Mouse (Mus musculus) stomach, adult 2 months (tissue): ENCODE results near the gene Ugt2b5. TPM values are rescaled to one million over a fixed set of nuclear protein-coding genes. Genes with fewer than 3 reads are reported as not detected.

Experiments
- polyA plus RNA-seq: library from polyadenylated mRNA; depleted of rRNA; stranded (reverse); fragments of >200 nt; gene quantifications from 2 replicates; pipeline ENCODE4 v1.2.3, GENCODE M21; 2012; rRNA removed

The Ugt2b5 gene
- polyA plus RNA-seq: not detected in 2 replicates

DNA sequence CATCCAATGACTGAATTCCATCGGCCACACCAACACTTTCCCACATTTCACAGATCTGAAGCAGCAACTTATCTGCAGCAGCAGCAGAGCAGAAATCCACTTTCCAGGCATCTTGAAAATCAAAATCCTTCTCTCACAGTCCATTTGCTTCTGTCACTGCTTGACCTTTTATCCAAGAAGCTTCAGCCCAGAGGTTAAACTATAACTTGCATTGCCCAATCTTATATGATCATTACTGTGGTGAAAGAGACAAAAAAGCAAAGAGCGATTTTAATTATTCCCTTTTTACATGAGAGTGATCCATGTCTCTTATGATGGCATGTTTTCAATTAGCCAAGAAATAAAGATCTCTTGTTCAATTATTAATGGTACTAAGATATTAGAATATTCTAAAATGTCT is at the start of gene Ugt2b5:
Gene Ugt2b5 (minus strand): TSS at position 123 of the 400 bp plus-strand sequence.

DNA sequence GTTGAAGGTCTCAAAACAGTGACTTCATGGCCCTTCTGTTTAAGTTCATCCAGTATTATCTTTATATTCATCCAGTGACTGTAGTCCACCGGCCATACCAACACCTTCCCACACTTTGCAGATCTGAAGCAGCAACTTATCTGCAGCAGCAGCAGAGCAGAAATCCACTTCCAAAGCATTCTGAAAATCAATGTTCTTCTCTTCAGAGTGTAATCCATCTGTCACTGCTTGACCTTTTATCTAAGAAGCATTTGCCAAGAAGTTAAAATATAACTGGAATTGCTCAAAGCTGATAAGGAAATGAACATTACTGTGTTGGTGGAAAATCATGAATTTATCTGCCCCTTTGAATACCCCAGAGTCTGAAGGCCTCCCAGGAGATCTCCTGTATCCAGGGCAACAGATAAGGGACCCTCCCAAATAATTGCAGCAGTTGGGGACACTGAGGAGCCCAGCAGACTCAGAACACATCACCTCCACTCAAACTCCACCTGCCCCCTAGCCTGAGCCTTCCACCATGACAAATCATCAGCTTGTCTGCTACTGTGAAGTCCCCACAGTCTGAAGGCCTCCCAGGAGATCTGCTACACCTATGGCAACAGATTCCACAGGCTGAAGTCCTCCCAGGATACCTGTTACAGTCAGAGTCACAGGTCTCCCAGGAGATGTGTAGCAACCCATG is 47.6 kb downstream of the Ugt2b5 start, which contains the start of gene Ugt2b36:
Gene Ugt2b36 (minus strand): TSS at position 210 of the 682 bp plus-strand sequence.

Other genes with a start within 250 kb of the Ugt2b5 start
- 4.3 and 9.5 TPM in 2 replicates for gene Ugt2b34, start 233.4 kb downstream of the Ugt2b5 start, polyA plus RNA-seq
- not detected in 2 replicates for gene Ugt2b1, start 213.8 kb downstream of the Ugt2b5 start, polyA plus RNA-seq
- 0.13 and 0.42 TPM in 2 replicates for gene Ugt2b35, start 139.5 kb downstream of the Ugt2b5 start, polyA plus RNA-seq
- not detected in 2 replicates for gene Ugt2b36, start 47.8 kb downstream of the Ugt2b5 start, polyA plus RNA-seq
- not detected in 2 replicates for gene Ugt2b37, start 114.5 kb upstream of the Ugt2b5 start, polyA plus RNA-seq
- 0.11 and 0.24 TPM in 2 replicates for gene Ugt2a3, start 196.9 kb upstream of the Ugt2b5 start, polyA plus RNA-seq